Mouse (Mus musculus) limb, embryonic 12.5 days (tissue): ENCODE results near the gene Auts2. TPM values are rescaled to one million over a fixed set of nuclear protein-coding genes. Genes with fewer than 3 reads are reported as not detected.

Source experiments
- ATAC-seq: fragments of 200-750 bp; cut with Nextera tagmentation; 2 replicates; pipeline ENCODE4 v1.8.0; 2017; ENCODE audit warnings: low read depth, moderate TSS enrichment; ENCODE audit not compliant: insufficient number of reproducible peaks, insufficient read depth, low FRiP score, low TSS enrichment
- H3K27ac ChIP-seq: fragments of 300-500 bp; sonication (generic); 2 replicates; pipeline ENCODE4 v1.5.1; 2016; ENCODE audit warnings: mild to moderate bottlenecking, moderate library complexity
- H3K27me3 ChIP-seq: fragments of 300-500 bp; sonication (generic); 2 replicates; pipeline ENCODE4 v1.6.1; 2016; ENCODE audit warnings: mild to moderate bottlenecking, moderate library complexity
- H3K36me3 ChIP-seq: fragments of 300-500 bp; sonication (generic); 2 replicates; pipeline ENCODE4 v1.6.1; 2016; ENCODE audit warnings: mild to moderate bottlenecking, moderate library complexity
- H3K4me1 ChIP-seq: fragments of 300-500 bp; sonication (generic); replicated peaks from 2 replicates; pipeline ENCODE4 v1.6.1; 2016
- H3K4me2 ChIP-seq: fragments of 300-500 bp; sonication (generic); 2 replicates; pipeline ENCODE4 v1.6.1; 2016; ENCODE audit warnings: mild to moderate bottlenecking, moderate library complexity
- H3K4me3 ChIP-seq: fragments of 300-500 bp; sonication (generic); replicated peaks from 2 replicates; pipeline ENCODE4 v1.5.1; 2016; ENCODE audit warnings: mild to moderate bottlenecking
- H3K9ac ChIP-seq: fragments of 300-500 bp; sonication (generic); replicated peaks from 2 replicates; pipeline ENCODE4 v1.6.1; 2016; ENCODE audit warnings: mild to moderate bottlenecking, moderate library complexity
- H3K9me3 ChIP-seq: fragments of 300-500 bp; sonication (generic); 2 replicates; pipeline ENCODE4 v1.6.1; 2016; ENCODE audit warnings: mild to moderate bottlenecking, moderate library complexity
- whole genome bisulfite sequencing: fragments of 180-500 bp; shearing (Covaris S2); methylation state at CpG from one replicate; pipeline ENCODE4 v1.1.7; 2016; 5-methylcytosine and 5-hydroxymethylcytosine counted together
- polyA plus RNA-seq: library from polyadenylated mRNA; unstranded; fragments of >200 nt; fragmentation: Nextera tagmentation; extraction: Ambion mirVana; gene quantifications from 2 replicates; pipeline ENCODE4 v1.2.1, GENCODE M21; 2016

Auts2 gene
- polyA plus RNA-seq, 1 experiment from 2014 or later: 66.4 TPM

GRCm38 (mm10) chr5:132445213-132445954 is 97.8 kb downstream of the Auts2 start:
- Histone ChIP-seq H3K27me3 (no peaks in the 10 kb centered on the region), H3K9ac (no peak overlapping the region), H3K9me3 (no peaks in the 10 kb centered on the region), H3K4me3 (no peak overlapping the region), H3K36me3 (no peaks in the 10 kb centered on the region), H3K4me1 (peaks cover 20% of the 10 kb centered on the region), H3K4me2 (no peak overlapping the region), H3K27ac (no peak overlapping the region)
- 93% methylated on average over 4 of the region's 4 CpGs for WGBS
- no peak for ATAC-seq

GRCm38 (mm10) chr5:132442948-132443347 is 100.2 kb downstream of the Auts2 start:
- Histone ChIP-seq H3K27me3 (no peaks in the 10 kb centered on the region), H3K36me3 (no peaks in the 10 kb centered on the region), H3K4me2 (no peak overlapping the region), H3K9ac (no peak overlapping the region), H3K9me3 (no peaks in the 10 kb centered on the region), H3K27ac (no peak overlapping the region), H3K4me1 (peaks cover 15% of the 10 kb centered on the region), H3K4me3 (no peak overlapping the region)
- 80% methylated on average over 4 of the region's 4 CpGs for WGBS
- ATAC-seq: no peak

GRCm38 (mm10) chr5:132438414-132438813 is 104.7 kb downstream of the Auts2 start:
- H3K4me2 ChIP-seq: no peak overlapping the region
- H3K27ac ChIP-seq: no peak overlapping the region
- WGBS: 47% methylated on average over 4 of the region's 4 CpGs
- peaks cover 25% of the 10 kb centered on the region for H3K4me1 ChIP-seq
- no peak overlapping the region for H3K9ac ChIP-seq
- no peak for ATAC-seq
- no peak overlapping the region for H3K4me3 ChIP-seq
- no peaks in the 10 kb centered on the region for H3K27me3 ChIP-seq
- no peaks in the 10 kb centered on the region for H3K36me3 ChIP-seq
- no peaks in the 10 kb centered on the region for H3K9me3 ChIP-seq

- no peak overlapping the region for H3K27ac ChIP-seq
- no peak overlapping the region for H3K4me3 ChIP-seq
- H3K4me2 ChIP-seq: no peak overlapping the region
- ATAC-seq: no peak
- H3K4me1 ChIP-seq: peaks cover 24% of the 10 kb centered on the region
- no peak overlapping the region for H3K9ac ChIP-seq
- no peaks in the 10 kb centered on the region for H3K36me3 ChIP-seq
- no peaks in the 10 kb centered on the region for H3K27me3 ChIP-seq
- H3K9me3 ChIP-seq: no peaks in the 10 kb centered on the region
- 64% methylated on average over 8 of the region's 8 CpGs for WGBS
Observed at GRCm38 (mm10) chr5:132437994-132438393, 105.2 kb downstream of the Auts2 start.

- H3K9ac ChIP-seq: no peak overlapping the region
- WGBS: 91% methylated on average over 8 of the region's 8 CpGs
- no peak overlapping the region for H3K4me2 ChIP-seq
- H3K36me3 ChIP-seq: no peaks in the 10 kb centered on the region
- no peak for ATAC-seq
- peaks cover 22% of the 10 kb centered on the region for H3K4me1 ChIP-seq
- H3K9me3 ChIP-seq: no peaks in the 10 kb centered on the region
- no peak overlapping the region for H3K4me3 ChIP-seq
- no peaks in the 10 kb centered on the region for H3K27me3 ChIP-seq
- no peak overlapping the region for H3K27ac ChIP-seq
Observed at GRCm38 (mm10) chr5:132437478-132437877, 105.7 kb downstream of the Auts2 start.

GRCm38 (mm10) chr5:132436901-132437300 is 106.2 kb downstream of the Auts2 start:
- Histone ChIP-seq H3K4me2 (no peak overlapping the region), H3K4me1 (peaks cover 22% of the 10 kb centered on the region), H3K4me3 (no peak overlapping the region), H3K27ac (no peak overlapping the region), H3K9me3 (no peaks in the 10 kb centered on the region), H3K27me3 (no peaks in the 10 kb centered on the region), H3K36me3 (no peaks in the 10 kb centered on the region), H3K9ac (no peak overlapping the region)
- WGBS: 54% methylated on average over 1 of the region's 1 CpGs
- no peak for ATAC-seq

GRCm38 (mm10) chr5:132436473-132436872 is 106.7 kb downstream of the Auts2 start:
- H3K4me3 ChIP-seq: no peak overlapping the region
- no peaks in the 10 kb centered on the region for H3K27me3 ChIP-seq
- peaks cover 22% of the 10 kb centered on the region for H3K4me1 ChIP-seq
- H3K9me3 ChIP-seq: no peaks in the 10 kb centered on the region
- no peak overlapping the region for H3K27ac ChIP-seq
- H3K9ac ChIP-seq: no peak overlapping the region
- WGBS: 89% methylated on average over 2 of the region's 2 CpGs
- no peak overlapping the region for H3K4me2 ChIP-seq
- ATAC-seq: no peak
- H3K36me3 ChIP-seq: no peaks in the 10 kb centered on the region

GRCm38 (mm10) chr5:132435401-132435800 is 107.7 kb downstream of the Auts2 start:
- H3K4me2 ChIP-seq: no peak overlapping the region
- H3K9ac ChIP-seq: no peak overlapping the region
- WGBS: 52% methylated on average over 5 of the region's 5 CpGs
- no peak overlapping the region for H3K27ac ChIP-seq
- ATAC-seq: no peak
- H3K4me3 ChIP-seq: no peak overlapping the region
- no peaks in the 10 kb centered on the region for H3K9me3 ChIP-seq
- H3K27me3 ChIP-seq: no peaks in the 10 kb centered on the region
- H3K4me1 ChIP-seq: peaks cover 22% of the 10 kb centered on the region
- no peaks in the 10 kb centered on the region for H3K36me3 ChIP-seq

GRCm38 (mm10) chr5:132433377-132434115 is 109.6 kb downstream of the Auts2 start:
- Histone ChIP-seq H3K36me3 (no peaks in the 10 kb centered on the region), H3K27ac (no peak overlapping the region), H3K4me3 (no peak overlapping the region), H3K4me2 (no peak overlapping the region), H3K9me3 (no peaks in the 10 kb centered on the region), H3K27me3 (no peaks in the 10 kb centered on the region), H3K9ac (no peak overlapping the region), H3K4me1 (peaks cover 22% of the 10 kb centered on the region)
- no peak for ATAC-seq
- 83% methylated on average over 6 of the region's 6 CpGs for WGBS

GRCm38 (mm10) chr5:132429363-132429762 is 113.8 kb downstream of the Auts2 start:
- Histone ChIP-seq H3K4me2 (no peak overlapping the region), H3K27me3 (no peaks in the 10 kb centered on the region), H3K4me1 (0 out of 2 replicates have a peak, but pooled peaks cover 5% of the 10 kb centered on the region), H3K9me3 (no peaks in the 10 kb centered on the region), H3K9ac (no peak overlapping the region), H3K27ac (no peak overlapping the region), H3K4me3 (no peak overlapping the region), H3K36me3 (no peaks in the 10 kb centered on the region)
- ATAC-seq: no peak
- 84% methylated on average over 3 of the region's 3 CpGs for WGBS

GRCm38 (mm10) chr5:132426342-132426741 is 116.8 kb downstream of the Auts2 start:
- Histone ChIP-seq H3K27me3 (no peaks in the 10 kb centered on the region), H3K9ac (no peak overlapping the region), H3K4me2 (no peak overlapping the region), H3K27ac (no peak overlapping the region), H3K4me3 (no peak overlapping the region), H3K4me1 (peaks cover 10% of the 10 kb centered on the region), H3K9me3 (no peaks in the 10 kb centered on the region), H3K36me3 (no peaks in the 10 kb centered on the region)
- ATAC-seq: no peak
- WGBS: 83% methylated on average over 3 of the region's 3 CpGs
